Mouse (Mus musculus) liver, embryonic 12.5 days (tissue): ENCODE results near the gene Eif6. TPM values are rescaled to one million over a fixed set of nuclear protein-coding genes. Genes with fewer than 3 reads are reported as not detected.
A peak's percentile ranks its signal among the peaks of the same experiment; 100 is the strongest.

Source experiments
- ATAC-seq: fragments of 200-750 bp; cut with Nextera tagmentation; 2 replicates; pipeline ENCODE4 v1.8.0; 2017; ENCODE audit warnings: moderate number of reproducible peaks, mild to moderate bottlenecking, moderate library complexity
- H3K27ac ChIP-seq: fragments of 300-500 bp; sonication (generic); 2 replicates; pipeline ENCODE4 v1.5.1; 2016; ENCODE audit warnings: mild to moderate bottlenecking
- H3K27me3 ChIP-seq: fragments of 300-500 bp; sonication (generic); replicated peaks from 2 replicates; pipeline ENCODE4 v1.6.1; 2016; ENCODE audit warnings: mild to moderate bottlenecking, moderate library complexity
- H3K36me3 ChIP-seq: fragments of 300-500 bp; sonication (generic); 2 replicates; pipeline ENCODE4 v1.6.1; 2016; ENCODE audit warnings: mild to moderate bottlenecking, moderate library complexity
- H3K4me1 ChIP-seq: fragments of 300-500 bp; sonication (generic); 2 replicates; pipeline ENCODE4 v1.6.1; 2016
- H3K4me2 ChIP-seq: fragments of 300-500 bp; sonication (generic); 2 replicates; pipeline ENCODE4 v1.6.1; 2016; ENCODE audit warnings: mild to moderate bottlenecking, moderate library complexity
- H3K4me3 ChIP-seq: fragments of 300-500 bp; sonication (generic); 2 replicates; pipeline ENCODE4 v1.5.1; 2016; ENCODE audit warnings: mild to moderate bottlenecking, moderate library complexity
- H3K9ac ChIP-seq: fragments of 300-500 bp; sonication (generic); 2 replicates; pipeline ENCODE4 v1.6.1; 2016; ENCODE audit warnings: mild to moderate bottlenecking, moderate library complexity
- H3K9me3 ChIP-seq: fragments of 300-500 bp; sonication (generic); replicated peaks from 2 replicates; pipeline ENCODE4 v1.6.1; 2016; ENCODE audit warnings: mild to moderate bottlenecking, moderate library complexity
- WGBS: fragments of 180-500 bp; shearing (Covaris S2); methylation state at CpG from one replicate; pipeline ENCODE4 v1.1.7; 2016; ENCODE audit not compliant: insufficient replicate concordance; 5-methylcytosine and 5-hydroxymethylcytosine counted together
- polyA plus RNA-seq: library from polyadenylated mRNA; unstranded; fragments of >200 nt; fragmentation: Nextera tagmentation; extraction: Ambion mirVana; gene quantifications from 2 replicates; pipeline ENCODE4 v1.2.1, GENCODE M21; 2016

Eif6 gene
- polyA plus RNA-seq, 1 experiment from 2014 or later = 198 TPM

DNA sequence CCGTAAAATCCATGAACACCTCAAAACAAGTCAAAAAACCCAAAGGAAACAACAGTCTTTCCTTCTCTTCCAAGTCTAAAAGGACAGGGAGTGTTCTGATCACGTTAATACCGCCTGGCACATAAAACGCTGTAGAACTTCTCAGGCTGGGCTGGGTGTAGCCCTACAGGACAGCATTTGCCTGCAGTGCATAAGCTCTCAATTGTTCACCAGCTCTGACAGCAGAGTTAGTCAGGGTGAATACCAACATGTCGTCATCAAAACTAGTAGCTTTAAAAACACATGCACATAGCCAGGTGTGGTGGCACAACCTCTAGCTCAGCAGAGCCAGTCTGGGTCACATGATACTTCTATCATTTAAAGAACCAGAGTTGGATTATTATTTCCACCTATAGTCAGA is 5.9 kb downstream of the Eif6 start:
- ATAC-seq = no peak
- WGBS = 81% methylated on average over 5 of the region's 5 CpGs
- Histone ChIP-seq H3K4me2 (no peak overlapping the region), H3K4me1 (peaks cover 36% of the 10 kb centered on the region), H3K9ac (no peak overlapping the region), H3K27ac (no peak overlapping the region), H3K4me3 (no peak overlapping the region), H3K27me3 (no peaks in the 10 kb centered on the region), H3K9me3 (no peaks in the 10 kb centered on the region), H3K36me3 (peaks cover 53% of the 10 kb centered on the region)

- peak overlapping the region; percentile 77 for H3K27ac ChIP-seq
- 53% methylated on average over 6 of the region's 6 CpGs for WGBS
- no peak; the same call in 1 of the 2 replicates for ATAC-seq
- peaks cover 50% of the 10 kb centered on the region for H3K36me3 ChIP-seq
- no peaks in the 10 kb centered on the region for H3K27me3 ChIP-seq
- H3K4me3 ChIP-seq = peak overlapping the region; percentile 86
- H3K4me1 ChIP-seq = peaks cover 26% of the 10 kb centered on the region
- peak overlapping the region; percentile 84; the same call in 1 of the 2 replicates for H3K9ac ChIP-seq
- no peaks in the 10 kb centered on the region for H3K9me3 ChIP-seq
- H3K4me2 ChIP-seq = peak overlapping the region; percentile 98
Measured at GRCm38 (mm10) chr2:155819449-155820251, 7.1 kb downstream of the Eif6 start.

GRCm38 (mm10) chr2:155819392-155819448 is 7.5 kb downstream of the Eif6 start, which contains the start of gene BC029722:
TSS of gene BC029722 (minus strand) at chr2:155819426.
- H3K27me3 ChIP-seq = no peaks in the 10 kb centered on the region
- H3K9ac ChIP-seq = peak within 1 kb of the TSS; percentile 84
- H3K4me2 ChIP-seq = peak within 1 kb of the TSS; percentile 98
- ATAC-seq = no peak
- H3K4me1 ChIP-seq = peaks cover 26% of the 10 kb centered on the region
- H3K36me3 ChIP-seq = peaks cover 50% of the 10 kb centered on the region
- no peaks in the 10 kb centered on the region for H3K9me3 ChIP-seq
- peak within 1 kb of the TSS; percentile 86 for H3K4me3 ChIP-seq
- H3K27ac ChIP-seq = peak within 1 kb of the TSS; percentile 77

DNA sequence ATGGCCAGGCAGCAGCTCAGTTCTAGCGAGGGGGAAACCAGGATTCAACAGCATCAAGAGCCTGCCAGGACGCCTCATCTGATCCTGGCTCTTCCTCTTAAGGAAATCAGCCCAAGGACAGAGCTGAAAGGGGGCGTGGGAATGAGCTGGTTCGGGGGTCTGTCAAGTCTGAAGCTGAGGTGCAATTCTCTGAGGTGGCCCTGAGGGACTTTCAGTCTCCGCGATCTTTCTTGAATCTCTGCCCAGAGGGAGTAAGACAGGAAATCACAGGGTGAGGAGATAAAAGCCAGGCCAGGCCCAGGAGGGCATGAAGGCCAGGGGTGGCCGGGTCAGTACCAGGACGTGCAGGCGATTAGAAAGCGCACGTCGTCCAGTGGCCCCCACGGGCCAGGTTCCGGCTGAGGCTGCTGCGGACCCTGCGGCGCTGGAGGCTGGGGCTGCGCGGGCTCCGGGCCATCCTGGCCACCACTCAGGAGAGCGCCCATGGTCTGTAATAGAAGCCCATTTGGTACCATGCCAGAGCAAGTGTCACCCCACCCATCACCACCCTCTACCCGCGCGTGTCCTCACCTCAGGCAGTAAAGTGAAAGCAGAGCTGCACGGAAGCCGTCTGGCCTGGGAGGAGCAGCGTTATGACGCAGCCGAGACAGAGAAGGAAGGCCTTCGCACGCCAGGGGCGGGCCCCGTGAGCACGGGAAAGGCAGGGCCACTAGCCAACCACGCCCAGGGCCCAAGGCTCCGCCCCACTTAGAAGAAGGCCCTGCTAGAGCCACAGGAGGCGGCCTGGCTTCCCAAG is 7.9 kb downstream of the Eif6 start:
- ATAC-seq = peak; percentile 98
- Histone ChIP-seq H3K4me3 (peak overlapping the region; percentile 86), H3K27me3 (no peaks in the 10 kb centered on the region), H3K4me1 (peaks cover 26% of the 10 kb centered on the region), H3K9ac (peak overlapping the region; percentile 84), H3K27ac (peak overlapping the region; percentile 77), H3K9me3 (no peaks in the 10 kb centered on the region), H3K4me2 (peak overlapping the region; percentile 98), H3K36me3 (peaks cover 46% of the 10 kb centered on the region)
- WGBS = 3% methylated on average over 37 of the region's 37 CpGs

- no peak for ATAC-seq
- Histone ChIP-seq H3K9me3 (no peaks in the 10 kb centered on the region), H3K4me1 (peaks cover 26% of the 10 kb centered on the region), H3K4me3 (peak overlapping the region; percentile 86; the same call in 1 of the 2 replicates), H3K36me3 (peaks cover 34% of the 10 kb centered on the region), H3K4me2 (peak overlapping the region; percentile 98), H3K9ac (peak overlapping the region; percentile 84; the same call in 1 of the 2 replicates), H3K27me3 (no peaks in the 10 kb centered on the region), H3K27ac (no peak overlapping the region)
- 70% methylated on average over 10 of the region's 10 CpGs for WGBS
Measured at GRCm38 (mm10) chr2:155817301-155818245, 9.2 kb downstream of the Eif6 start.

- H3K4me2 ChIP-seq = no peak overlapping the region
- no peak overlapping the region for H3K27ac ChIP-seq
- peaks cover 20% of the 10 kb centered on the region for H3K36me3 ChIP-seq
- H3K27me3 ChIP-seq = peaks cover 7% of the 10 kb centered on the region; the same call in 1 of the 2 replicates
- WGBS = 90% methylated on average over 1 of the region's 1 CpGs
- H3K4me1 ChIP-seq = peaks cover 26% of the 10 kb centered on the region
- ATAC-seq = no peak
- H3K9ac ChIP-seq = no peak overlapping the region
- H3K4me3 ChIP-seq = no peak overlapping the region
- no peaks in the 10 kb centered on the region for H3K9me3 ChIP-seq
Measured at GRCm38 (mm10) chr2:155816179-155816578, 10.5 kb downstream of the Eif6 start.

DNA sequence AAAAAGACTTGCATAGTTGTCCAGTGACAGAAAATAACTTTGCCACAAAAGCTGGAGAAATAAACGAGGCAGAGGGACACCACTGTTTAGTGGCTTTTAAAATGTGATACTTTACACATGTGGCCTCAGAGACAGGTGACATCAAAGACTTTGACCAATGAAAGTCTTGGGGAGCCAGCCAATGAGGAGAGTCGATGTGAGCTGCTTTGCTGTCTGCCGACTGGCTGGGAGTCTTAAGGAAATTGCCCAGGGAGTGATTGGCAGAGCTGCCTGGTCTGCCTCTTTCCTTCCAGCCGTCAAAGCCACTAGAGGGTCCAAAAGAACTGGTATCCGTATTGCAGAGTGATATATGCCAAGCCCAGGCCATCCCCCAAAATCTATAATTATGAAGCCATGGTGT is 11.9 kb downstream of the Eif6 start:
- peaks cover 21% of the 10 kb centered on the region for H3K4me1 ChIP-seq
- ATAC-seq = no peak
- 25% methylated on average over 5 of the region's 5 CpGs for WGBS

DNA sequence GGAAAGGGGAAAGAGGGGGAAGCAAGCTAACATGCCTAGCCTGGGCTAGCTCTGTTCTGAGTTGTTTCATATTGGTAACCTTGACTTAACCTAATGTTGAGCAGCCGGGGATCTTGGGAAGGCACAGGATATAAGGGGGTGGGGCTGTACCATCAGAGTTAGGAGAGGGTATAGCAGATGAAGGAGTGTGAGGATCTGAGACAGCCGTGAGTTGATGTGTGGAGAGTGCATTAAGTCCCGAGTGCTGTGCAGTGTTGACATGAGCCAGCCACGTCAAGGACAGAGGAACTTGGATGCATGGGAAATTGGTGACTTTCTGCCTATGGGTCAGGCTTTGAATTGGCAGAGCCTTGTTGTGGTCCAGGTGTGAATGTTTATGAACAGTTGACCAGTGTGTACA is 14.1 kb downstream of the Eif6 start:
- no peak overlapping the region for H3K4me3 ChIP-seq
- H3K9ac ChIP-seq = no peak overlapping the region
- H3K4me2 ChIP-seq = no peak overlapping the region
- H3K4me1 ChIP-seq = peaks cover under 1% of the 10 kb centered on the region; the same call in 1 of the 2 replicates
- no peaks in the 10 kb centered on the region for H3K9me3 ChIP-seq
- WGBS = 66% methylated on average over 4 of the region's 4 CpGs
- peaks cover 17% of the 10 kb centered on the region for H3K27me3 ChIP-seq
- no peaks in the 10 kb centered on the region for H3K36me3 ChIP-seq
- ATAC-seq = no peak
- no peak overlapping the region for H3K27ac ChIP-seq

More for the DNA sequence above, 11.9 kb downstream of the Eif6 start:
- H3K27me3 ChIP-seq = peaks cover 16% of the 10 kb centered on the region
- no peak overlapping the region for H3K27ac ChIP-seq
- no peak overlapping the region for H3K4me2 ChIP-seq
- H3K4me3 ChIP-seq = no peak overlapping the region
- no peak overlapping the region for H3K9ac ChIP-seq
- peaks cover 6% of the 10 kb centered on the region for H3K36me3 ChIP-seq
- H3K9me3 ChIP-seq = no peaks in the 10 kb centered on the region

GRCm38 (mm10) chr2:155811821-155812396 is 14.8 kb downstream of the Eif6 start:
- H3K4me1 ChIP-seq = no peaks in the 10 kb centered on the region
- no peak for ATAC-seq
- H3K9ac ChIP-seq = no peak overlapping the region
- H3K9me3 ChIP-seq = no peaks in the 10 kb centered on the region
- H3K4me2 ChIP-seq = no peak overlapping the region
- 39% methylated on average over 16 of the region's 16 CpGs for WGBS
- H3K27me3 ChIP-seq = peaks cover 19% of the 10 kb centered on the region
- H3K27ac ChIP-seq = no peak overlapping the region
- H3K36me3 ChIP-seq = no peaks in the 10 kb centered on the region
- no peak overlapping the region for H3K4me3 ChIP-seq

DNA sequence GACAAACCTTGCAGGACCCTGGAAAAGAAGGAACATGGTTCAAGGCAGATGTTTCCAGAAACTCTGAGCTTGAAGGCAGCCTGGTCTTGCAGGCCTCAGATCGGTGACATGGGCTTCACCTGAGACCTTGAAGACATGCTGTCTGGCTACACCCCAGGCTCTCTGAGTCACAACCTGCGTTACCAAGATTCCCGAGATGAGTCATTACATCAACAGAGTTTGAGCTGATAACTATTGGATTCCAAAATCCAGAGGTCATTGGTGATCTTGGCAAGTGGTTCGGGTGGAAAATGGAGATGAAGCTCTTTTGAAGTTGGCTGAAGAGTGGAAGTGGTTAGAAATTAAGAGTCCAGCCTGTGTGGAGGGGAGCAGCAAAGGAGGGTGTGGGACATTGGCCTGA is 17.1 kb downstream of the Eif6 start:
- ATAC-seq = no peak
- H3K4me2 ChIP-seq = no peak overlapping the region
- peaks cover 26% of the 10 kb centered on the region for H3K27me3 ChIP-seq
- H3K9ac ChIP-seq = no peak overlapping the region
- H3K9me3 ChIP-seq = no peaks in the 10 kb centered on the region
- WGBS = 62% methylated on average over 4 of the region's 4 CpGs
- no peaks in the 10 kb centered on the region for H3K36me3 ChIP-seq
- no peak overlapping the region for H3K27ac ChIP-seq
- H3K4me3 ChIP-seq = no peak overlapping the region
- no peaks in the 10 kb centered on the region for H3K4me1 ChIP-seq

DNA sequence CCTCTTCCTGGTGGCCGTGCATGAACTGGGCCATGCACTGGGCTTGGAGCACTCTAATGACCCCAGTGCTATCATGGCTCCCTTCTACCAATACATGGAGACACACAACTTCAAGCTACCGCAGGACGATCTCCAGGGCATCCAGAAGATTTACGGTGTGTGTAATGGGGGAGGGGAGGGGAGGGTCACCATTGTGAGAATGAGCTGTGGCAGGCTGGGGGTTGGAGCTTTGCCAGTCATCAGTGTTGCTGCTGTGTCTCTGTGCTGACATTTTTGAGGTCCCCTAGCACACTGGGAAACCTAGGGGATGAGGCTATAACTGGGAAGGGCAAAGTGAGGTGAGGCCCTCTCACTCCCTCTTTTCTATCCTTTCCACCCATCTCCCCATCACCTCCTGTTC is 19.3 kb downstream of the Eif6 start:
- no peaks in the 10 kb centered on the region for H3K9me3 ChIP-seq
- no peaks in the 10 kb centered on the region for H3K4me1 ChIP-seq
- H3K27me3 ChIP-seq = peaks cover 37% of the 10 kb centered on the region
- no peak overlapping the region for H3K4me2 ChIP-seq
- WGBS = 72% methylated on average over 4 of the region's 4 CpGs
- no peak overlapping the region for H3K9ac ChIP-seq
- no peak overlapping the region for H3K27ac ChIP-seq
- H3K4me3 ChIP-seq = no peak overlapping the region
- H3K36me3 ChIP-seq = no peaks in the 10 kb centered on the region
- no peak for ATAC-seq
